Mouse (Mus musculus) MEL (cell line): Measurements from ENCODE around the gene Sertad1.

Experiments used
- CHD1 ChIP-seq: IDR thresholded peaks from 2 replicates; pipeline ENCODE4 v1.6.1; 2012; ENCODE audit warnings: low read depth, mild to moderate bottlenecking, inconsistent platforms, low read length, improper control_type of control experiment
- CTCF ChIP-seq, 3 experiments: IDR thresholded peaks in 2 of 3; conservative IDR thresholded peaks in 1 of 3; 2 replicates each; pipeline ENCODE4 v1.5.1; 2011 to 2012; ENCODE audit warnings: low read length in 3 of 3, low read depth in 2 of 3, mild to moderate bottlenecking in 2 of 3, improper control_type of control experiment in 1 of 3, inconsistent platforms in 1 of 3, mixed read lengths in 1 of 3, moderate library complexity in 1 of 3; ENCODE audit not compliant: control insufficient read depth in 1 of 3, insufficient read depth in 1 of 3, poor library complexity in 1 of 3, severe bottlenecking in 1 of 3
- EP300 ChIP-seq, 2 experiments: IDR thresholded peaks; 2 replicates each; pipeline ENCODE4 v1.6.1; 2011; ENCODE audit warnings: improper control_type of control experiment in 2 of 2, low read length in 2 of 2, low read depth in 1 of 2, mild to moderate bottlenecking in 1 of 2
- GATA1 ChIP-seq: IDR thresholded peaks from 2 replicates; pipeline ENCODE4 v1.6.1; 2011; ENCODE audit warnings: low read depth, low read length, improper control_type of control experiment
- KAT2A ChIP-seq: conservative IDR thresholded peaks from 2 replicates; pipeline ENCODE4 v1.6.1; 2012; ENCODE audit warnings: low read depth, low read length, improper control_type of control experiment, inconsistent platforms
- MAX ChIP-seq: IDR thresholded peaks from 2 replicates; pipeline ENCODE4 v1.6.1; 2011; ENCODE audit warnings: low read length, improper control_type of control experiment
- NELFE ChIP-seq: IDR thresholded peaks from 2 replicates; pipeline ENCODE4 v1.6.1; 2011; ENCODE audit warnings: low read depth, low read length, improper control_type of control experiment
- POLR2A ChIP-seq, 2 experiments: IDR thresholded peaks; 2 replicates each; pipeline ENCODE4 v1.6.1; 2011 to 2012; ENCODE audit warnings: low read length in 2 of 2, mild to moderate bottlenecking in 2 of 2, control low read depth in 1 of 2, improper control_type of control experiment in 1 of 2, low read depth in 1 of 2, moderate library complexity in 1 of 2; ENCODE audit not compliant: control insufficient read depth in 1 of 2, insufficient read depth in 1 of 2, poor library complexity in 1 of 2
- RCOR1 ChIP-seq: IDR thresholded peaks from 2 replicates; pipeline ENCODE4 v1.6.1; 2012; ENCODE audit warnings: low read depth, mild to moderate bottlenecking, inconsistent platforms, low read length, improper control_type of control experiment
- UBTF ChIP-seq: IDR thresholded peaks from 2 replicates; pipeline ENCODE4 v1.6.1; 2012; ENCODE audit warnings: low read depth, mild to moderate bottlenecking, inconsistent platforms, low read length, improper control_type of control experiment, moderate library complexity, borderline replicate concordance; ENCODE audit not compliant: insufficient read depth
- USF1 ChIP-seq: IDR thresholded peaks from 2 replicates; pipeline ENCODE4 v1.6.1; 2014; ENCODE audit warnings: low read depth, mild to moderate bottlenecking, inconsistent platforms, low read length, improper control_type of control experiment, moderate library complexity
- USF2 ChIP-seq, 2 experiments: IDR thresholded peaks; 2 replicates each; pipeline ENCODE4 v1.6.1; 2011 to 2012; ENCODE audit warnings: improper control_type of control experiment in 2 of 2, low read length in 2 of 2, borderline replicate concordance in 1 of 2, inconsistent platforms in 1 of 2, low read depth in 1 of 2, mild to moderate bottlenecking in 1 of 2; ENCODE audit not compliant: insufficient read depth in 1 of 2
- ZNF384 ChIP-seq: IDR thresholded peaks from 2 replicates; pipeline ENCODE4 v1.6.1; 2012; ENCODE audit warnings: low read depth, mild to moderate bottlenecking, inconsistent platforms, low read length, improper control_type of control experiment

- TF ChIP-seq EP300 (IDR thresholded peaks at IDR 0.05; ENCODE audit: low read depth in 1 of 2, low read length in 2 of 2) (no peak), RCOR1 (no peak), CTCF (IDR thresholded peaks at IDR 0.05 in 2 of 3, conservative IDR thresholded peaks at IDR 0.05 in 1 of 3; ENCODE audit: control insufficient read depth in 1 of 3, insufficient read depth in 1 of 3, low read depth in 2 of 3, low read length in 3 of 3, poor library complexity in 1 of 3, severe bottlenecking in 1 of 3) (no peak), POLR2A (IDR thresholded peaks at IDR 0.05; ENCODE audit: control insufficient read depth in 1 of 2, insufficient read depth in 1 of 2, low read depth in 1 of 2, low read length in 2 of 2, poor library complexity in 1 of 2) (no peak), KAT2A (no peak), ZNF384 (no peak), GATA1 (no peak), MAX (no peak), USF2 (IDR thresholded peaks at IDR 0.05; ENCODE audit: borderline replicate concordance in 1 of 2, insufficient read depth in 1 of 2, low read depth in 1 of 2, low read length in 2 of 2) (no peak), CHD1 (no peak), NELFE (no peak), UBTF (no peak), USF1 (no peak)
Observed at GRCm38 (mm10) chr7:27491856-27492255, 5.1 kb downstream of the Sertad1 start.
